Mouse (Mus musculus): ENCODE measurements around the gene Bcl2l11. TPM values are rescaled to one million over a fixed set of nuclear protein-coding genes. Genes with fewer than 3 reads are reported as not detected.

Bcl2l11 gene
- total RNA-seq, 2 experiments from 2014 or later: 5.4 to 9.9 TPM

GRCm38 (mm10) chr2:128138924-128139323 is 13.1 kb downstream of the Bcl2l11 start:
- DNase-seq (ENCODE audit: low spot score): no peak

GRCm38 (mm10) chr2:128139781-128140180 is 13.9 kb downstream of the Bcl2l11 start:
- peak; percentile 54 for DNase-seq (ENCODE audit: low spot score)

- no peak for DNase-seq (ENCODE audit: low spot score)
These were observed 14.3 kb downstream of the Bcl2l11 start for GRCm38 (mm10) chr2:128140183-128140582.

- DNase-seq (ENCODE audit: low spot score): no peak
These were observed 18.2 kb downstream of the Bcl2l11 start for GRCm38 (mm10) chr2:128143992-128144391.

GRCm38 (mm10) chr2:128145433-128145832 is 19.6 kb downstream of the Bcl2l11 start:
- DNase-seq (ENCODE audit: low spot score): no peak

- DNase-seq (ENCODE audit: low spot score): no peak
These were observed 23.8 kb downstream of the Bcl2l11 start for GRCm38 (mm10) chr2:128149596-128149995.

- DNase-seq (ENCODE audit: low spot score): no peak
These were observed 26.4 kb downstream of the Bcl2l11 start for GRCm38 (mm10) chr2:128152211-128152610.

- no peak for DNase-seq (ENCODE audit: low spot score)
These were observed 27.2 kb downstream of the Bcl2l11 start for GRCm38 (mm10) chr2:128152845-128153550.

GRCm38 (mm10) chr2:128153551-128153910 is 27.7 kb downstream of the Bcl2l11 start:
- no peak for DNase-seq (ENCODE audit: low spot score)

GRCm38 (mm10) chr2:128155412-128156066 is 29.7 kb downstream of the Bcl2l11 start:
- no peak for DNase-seq (ENCODE audit: low spot score)

- no peak for DNase-seq (ENCODE audit: low spot score)
These were observed 30.2 kb downstream of the Bcl2l11 start for GRCm38 (mm10) chr2:128156067-128156462.

GRCm38 (mm10) chr2:128156557-128157412 is 30.9 kb downstream of the Bcl2l11 start:
- no peak for DNase-seq (ENCODE audit: low spot score)

- no peak for DNase-seq (ENCODE audit: low spot score)
These were observed 33.0 kb downstream of the Bcl2l11 start for GRCm38 (mm10) chr2:128158734-128159410.

- no peak for DNase-seq (ENCODE audit: low spot score)
These were observed 33.8 kb downstream of the Bcl2l11 start for GRCm38 (mm10) chr2:128159619-128160125.

GRCm38 (mm10) chr2:128163177-128163576 is 37.3 kb downstream of the Bcl2l11 start:
- DNase-seq (ENCODE audit: low spot score): no peak

- no peak for DNase-seq (ENCODE audit: low spot score)
These were observed 41.0 kb downstream of the Bcl2l11 start for GRCm38 (mm10) chr2:128166623-128167423.

- DNase-seq (ENCODE audit: low spot score): no peak
These were observed 42.1 kb downstream of the Bcl2l11 start for GRCm38 (mm10) chr2:128167930-128168329.

- DNase-seq (ENCODE audit: low spot score): no peak
These were observed 43.6 kb downstream of the Bcl2l11 start for GRCm38 (mm10) chr2:128169486-128169885.

GRCm38 (mm10) chr2:128169972-128170371 is 44.1 kb downstream of the Bcl2l11 start:
- no peak for DNase-seq (ENCODE audit: low spot score)

- no peak for DNase-seq (ENCODE audit: low spot score)
These were observed 44.8 kb downstream of the Bcl2l11 start for GRCm38 (mm10) chr2:128170614-128171013.

- DNase-seq (ENCODE audit: low spot score): no peak
These were observed 46.4 kb downstream of the Bcl2l11 start for GRCm38 (mm10) chr2:128172266-128172665.
